Mouse (Mus musculus) left cerebral cortex, adult 18-20 months (tissue): ENCODE measurements at regions not wholly inside any gene's neighbourhood (a gene's known extent, or its start where the extent isn't known, plus 50 kb on each side); places are given as distances from the start of the nearest gene placed in this dataset.
A peak's percentile ranks its signal among the peaks of the same experiment; 100 is the strongest.

Experiments
- DNase-seq, 2 experiments: peaks; one replicate each; pipeline ENCODE4 v3.0.0; 2021 to 2022; ENCODE audit warnings: low spot score in 2 of 2, mixed read lengths in 1 of 2

DNA sequence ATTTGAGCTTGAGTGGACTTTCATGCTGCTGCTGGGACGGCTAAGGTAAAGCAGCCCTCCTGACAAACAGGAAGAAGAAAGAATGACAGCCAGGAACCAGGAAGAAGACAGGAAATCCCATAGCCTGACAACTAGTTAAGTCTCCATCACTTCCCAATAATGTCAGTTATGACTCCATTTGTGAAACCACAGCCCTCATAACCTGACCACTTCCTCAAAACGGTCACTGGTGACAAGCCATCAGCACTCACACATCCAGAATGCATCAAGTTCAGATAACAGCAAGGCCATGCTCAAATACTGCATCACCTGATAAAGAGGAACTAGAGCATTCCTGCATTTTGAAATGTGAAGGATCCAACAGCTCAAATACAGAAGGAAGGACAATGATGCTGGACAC is 288.3 kb downstream of the Zfp706 start:
- DNase-seq, result no peak

GRCm38 (mm10) chr15:36717835-36718234 is 289.7 kb downstream of the Zfp706 start:
- no peak for DNase-seq

DNA sequence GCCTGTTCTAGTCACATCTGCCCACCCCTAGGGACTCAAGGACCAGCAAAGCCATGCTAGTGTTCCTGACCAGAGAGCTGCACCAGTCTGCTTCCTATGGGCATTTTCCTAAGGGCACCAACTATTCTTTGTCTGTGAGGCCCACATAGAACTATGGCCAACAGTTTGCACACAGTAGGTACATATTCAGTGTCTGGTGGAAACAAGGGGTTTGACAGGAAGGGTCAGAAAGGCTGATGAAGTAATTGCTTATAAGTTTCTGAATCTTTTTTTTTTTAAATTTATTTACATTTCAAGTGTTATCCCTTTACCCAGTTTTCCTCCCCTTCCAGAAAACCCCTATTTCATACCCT is 290.9 kb downstream of the Zfp706 start:
- no peak for DNase-seq

DNA sequence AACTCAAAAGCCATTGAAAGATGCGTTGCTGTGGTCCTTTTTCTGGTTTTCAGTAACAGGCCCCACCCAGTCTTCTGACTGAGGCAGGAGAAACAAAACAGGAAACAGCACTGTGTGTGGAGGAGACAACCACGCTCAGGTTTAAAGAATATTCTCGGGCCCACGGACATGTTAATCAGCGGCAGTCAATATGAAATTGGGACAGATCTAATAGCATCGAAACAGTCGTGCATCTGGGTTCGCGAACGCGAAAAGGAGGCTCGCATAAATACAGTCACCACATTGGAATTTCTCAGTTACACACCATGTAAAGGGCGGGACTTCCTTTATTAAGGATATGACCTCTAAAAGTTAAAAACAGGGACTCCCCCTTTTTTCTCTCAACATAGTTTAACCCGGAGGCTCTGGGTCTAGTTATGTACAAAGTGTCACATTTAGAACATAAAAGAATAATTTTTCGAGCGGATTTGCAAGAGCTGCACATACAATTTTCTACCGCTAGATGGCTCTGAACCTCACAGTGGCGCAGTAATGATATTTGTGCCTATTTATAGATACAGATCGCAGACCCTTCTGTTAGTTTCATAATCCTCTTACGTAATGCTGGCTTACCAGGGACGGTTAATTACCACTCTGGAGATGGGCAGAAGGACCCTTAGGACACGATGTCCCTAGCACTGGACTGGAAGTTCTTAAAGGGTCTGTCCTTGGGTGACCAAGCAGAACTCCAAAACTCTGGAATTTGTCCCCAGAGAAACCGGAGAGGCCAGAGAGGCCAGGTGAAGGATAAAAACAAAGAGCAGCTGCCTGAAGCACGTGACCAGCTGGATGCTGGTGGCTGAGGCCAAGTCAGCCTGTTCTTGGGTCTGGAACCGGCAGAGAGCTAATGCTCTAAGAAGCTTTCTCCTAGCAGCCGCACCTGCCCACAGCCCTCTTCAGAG is 291.6 kb downstream of the Zfp706 start:
- peak; percentile 69 to 78 for DNase-seq

DNA sequence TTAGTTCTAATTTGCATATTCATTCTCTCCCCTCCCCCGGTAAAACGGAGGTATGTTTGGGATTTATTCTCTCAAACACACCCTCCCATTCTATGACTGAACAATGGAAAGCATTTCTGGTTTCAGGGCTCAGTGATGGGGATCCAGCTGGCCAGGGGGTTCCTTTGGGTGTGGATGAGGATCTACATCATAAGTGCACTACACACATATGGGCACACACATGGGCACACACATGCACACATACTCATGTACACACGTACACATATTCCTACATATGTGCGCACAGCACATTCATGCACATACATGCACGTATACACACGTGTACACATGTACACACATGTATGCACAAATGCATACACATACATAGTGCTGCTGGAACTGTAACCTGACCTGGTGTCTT is 292.4 kb downstream of the Zfp706 start:
- no peak for DNase-seq

- no peak for DNase-seq
Observed at GRCm38 (mm10) chr15:36709788-36710187, 297.8 kb downstream of the Zfp706 start.

DNA sequence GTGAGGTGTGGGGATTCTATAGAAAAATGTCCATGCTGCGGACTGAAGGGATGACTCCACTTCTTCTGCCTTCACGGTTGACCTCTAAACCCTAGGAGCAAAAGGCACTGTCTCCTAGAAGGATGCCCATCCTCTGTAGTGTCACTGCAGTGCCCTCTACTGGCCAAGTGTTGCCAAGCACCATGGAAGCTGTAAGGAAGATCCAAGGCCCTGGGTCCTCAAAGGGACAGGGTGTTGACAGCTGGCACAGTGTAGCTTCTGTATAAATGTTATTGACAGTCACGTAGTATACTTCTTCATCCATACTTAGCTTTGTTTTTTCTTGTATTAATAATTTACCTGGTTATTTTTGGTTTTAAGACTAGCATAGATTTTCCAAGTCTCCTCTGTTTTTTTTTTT is 299.1 kb downstream of the Zfp706 start:
- peak; percentile 60 to 85 for DNase-seq

DNA sequence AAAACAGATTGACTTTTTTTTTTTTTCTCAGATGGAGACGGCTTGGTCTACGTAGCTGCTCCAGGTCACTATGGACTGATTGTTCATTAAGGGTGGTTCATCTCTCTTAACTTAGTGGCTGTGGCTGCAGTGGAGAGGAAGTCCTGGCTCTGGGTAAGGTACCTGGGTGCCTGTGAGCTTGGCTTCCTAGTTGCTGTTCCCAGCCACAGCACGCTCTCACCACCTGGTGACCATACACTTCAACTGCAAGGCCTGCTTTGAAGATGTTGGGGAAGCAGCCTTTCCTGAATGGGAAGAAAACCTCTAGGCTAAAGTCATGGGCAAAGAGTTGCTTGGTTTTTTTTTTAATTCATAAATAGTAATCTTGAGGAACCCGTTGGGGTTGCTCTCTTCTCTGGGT is 301.6 kb downstream of the Zfp706 start:
- DNase-seq, result peak; percentile 36 to 53

- DNase-seq, result no peak
Observed at GRCm38 (mm10) chr15:36705391-36705790, 302.2 kb downstream of the Zfp706 start.

- no peak for DNase-seq
Observed at GRCm38 (mm10) chr15:36701846-36702245, 305.7 kb downstream of the Zfp706 start.

DNA sequence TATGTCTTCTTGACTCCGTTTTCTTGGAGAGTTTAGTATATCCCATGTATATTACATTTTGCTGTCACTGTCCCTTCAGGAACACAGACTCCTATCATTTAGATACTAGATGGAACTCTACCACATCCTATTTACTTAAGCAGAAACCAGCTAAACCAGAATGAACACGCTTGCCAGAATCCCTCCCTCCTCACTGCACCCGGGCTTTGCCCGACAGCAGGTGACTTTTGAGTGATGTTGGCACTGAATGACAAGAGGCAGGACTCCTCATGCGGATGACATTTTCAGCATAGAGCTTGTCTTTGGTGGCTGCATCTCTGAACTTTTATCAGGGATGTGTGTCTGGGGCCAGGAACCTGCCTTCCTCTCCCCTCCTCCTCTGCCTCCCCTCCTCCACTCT is 307.4 kb downstream of the Zfp706 start:
- DNase-seq, result no peak

GRCm38 (mm10) chr15:36695199-36696129 is 312.1 kb downstream of the Zfp706 start:
- peak; percentile 36 to 46 for DNase-seq

GRCm38 (mm10) chr15:36691002-36691652 is 316.4 kb downstream of the Zfp706 start:
- DNase-seq, result no peak

DNA sequence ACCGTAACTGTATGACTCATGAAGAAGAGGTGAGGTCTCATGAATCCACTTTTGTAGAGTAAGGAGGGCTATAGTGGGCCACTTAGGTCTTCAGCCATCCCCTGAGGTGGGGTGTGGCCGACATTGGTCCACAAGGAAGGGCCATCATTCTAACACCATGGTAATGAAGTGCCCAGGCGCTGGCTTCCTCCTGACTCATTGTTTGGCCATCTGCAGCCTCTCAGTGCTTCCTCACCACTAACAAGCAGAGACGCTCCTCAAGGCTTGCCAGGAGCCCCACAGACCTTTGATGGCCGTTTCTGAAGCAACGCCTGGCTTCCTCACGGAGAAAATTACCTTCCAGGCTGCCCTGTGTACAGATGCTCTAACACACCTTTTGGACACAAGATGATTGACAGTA is 317.7 kb downstream of the Zfp706 start:
- no peak for DNase-seq

GRCm38 (mm10) chr15:36689301-36689700 is 318.3 kb downstream of the Zfp706 start:
- no peak for DNase-seq

DNA sequence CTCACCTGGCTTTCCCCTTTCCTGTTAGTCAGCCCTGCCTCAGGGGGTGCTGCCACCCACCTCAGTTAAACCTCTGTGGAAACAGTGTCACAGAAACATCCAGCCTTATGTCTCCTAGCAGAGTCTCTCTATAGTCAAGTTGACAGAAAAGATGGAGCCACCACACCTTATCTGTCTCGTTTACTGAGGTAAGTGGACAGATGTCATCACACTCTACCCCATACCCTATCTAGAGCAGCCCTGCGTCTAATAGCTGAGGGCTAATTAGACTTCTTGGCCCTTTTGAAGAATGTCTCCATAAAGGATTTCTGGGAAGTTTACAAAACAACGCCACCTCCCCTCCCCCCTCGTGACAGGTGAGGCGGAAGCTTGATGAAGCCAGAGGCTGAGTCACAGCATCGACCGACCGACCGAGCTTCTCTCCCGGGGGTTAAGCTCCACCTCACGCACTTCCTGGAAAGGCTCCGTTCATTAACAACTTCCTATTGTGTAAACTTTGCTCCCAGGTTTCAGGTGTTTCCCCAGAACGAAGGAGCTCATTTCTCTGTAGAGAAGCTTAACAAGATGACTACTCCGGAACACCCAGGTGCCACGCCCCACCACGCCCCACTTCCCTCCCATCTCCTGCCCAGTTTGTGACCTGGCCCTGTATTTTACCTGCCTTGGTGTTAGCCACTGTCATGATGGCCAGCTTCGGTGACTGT is 319.4 kb downstream of the Zfp706 start:
- no peak for DNase-seq

GRCm38 (mm10) chr15:36684684-36685083 is 322.9 kb downstream of the Zfp706 start:
- DNase-seq, result no peak

DNA sequence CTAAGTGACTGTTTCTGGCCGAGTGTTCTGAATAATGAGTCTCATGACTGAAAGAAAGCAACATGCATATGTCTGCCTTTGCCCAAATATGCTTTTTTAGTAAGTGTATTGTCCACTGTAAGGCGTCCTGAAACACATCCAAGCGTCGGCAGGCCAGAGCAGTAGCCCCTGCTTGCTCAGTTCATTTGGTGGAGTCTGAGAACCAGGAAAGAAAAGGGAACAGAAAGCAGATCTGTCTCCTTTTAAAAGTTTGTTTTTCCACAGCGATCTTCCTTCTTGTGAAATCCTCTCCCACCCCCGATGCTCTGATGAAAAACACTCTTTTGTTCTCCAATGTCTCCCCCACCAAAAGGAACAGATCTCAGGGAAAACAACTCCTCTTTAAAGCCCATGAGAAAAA is 324.7 kb downstream of the Zfp706 start:
- DNase-seq, result no peak

DNA sequence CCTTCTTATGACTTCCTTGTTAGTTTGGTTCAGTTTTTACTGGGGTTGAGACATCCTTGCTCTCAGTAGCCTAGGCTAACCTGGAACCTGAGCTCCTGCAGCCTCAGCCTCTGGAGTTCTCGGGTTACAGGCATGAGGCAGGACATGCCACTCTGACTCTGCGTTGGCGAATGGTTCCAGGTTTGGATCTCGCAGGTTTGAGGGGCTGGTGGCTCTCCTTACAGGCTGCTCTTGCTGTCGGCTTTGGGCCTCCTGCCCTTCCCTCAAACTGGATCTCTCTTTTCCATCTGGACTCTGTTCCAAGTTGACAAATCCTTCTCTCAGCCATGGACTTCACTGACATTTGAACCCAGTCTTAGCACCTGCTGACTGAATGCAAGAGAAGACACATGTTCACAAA is 325.4 kb downstream of the Zfp706 start:
- no peak for DNase-seq

GRCm38 (mm10) chr15:36680361-36681140 is 327.0 kb downstream of the Zfp706 start:
- DNase-seq, result no peak
